Mouse (Mus musculus) stomach, postnatal 0 days (tissue): ENCODE results near the gene Armc10. TPM values are rescaled to one million over a fixed set of nuclear protein-coding genes. Genes with fewer than 3 reads are reported as not detected.
A peak's percentile ranks its signal among the peaks of the same experiment; 100 is the strongest.

Source experiments
- ATAC-seq: fragments of 200-750 bp; cut with Nextera tagmentation; 2 replicates; pipeline ENCODE4 v1.8.0; 2017; ENCODE audit not compliant: low FRiP score, low TSS enrichment
- DNase-seq: peaks from one replicate; pipeline ENCODE4 v3.0.0-alpha.2; 2016; ENCODE audit warnings: low spot score
- H3K27ac ChIP-seq: fragments of 300-500 bp; sonication (generic); replicated peaks from 2 replicates; pipeline ENCODE4 v1.5.1; 2014; ENCODE audit warnings: mild to moderate bottlenecking, control low read depth
- H3K27me3 ChIP-seq: fragments of 300-500 bp; sonication (generic); 2 replicates; pipeline ENCODE4 v1.6.1; 2014; ENCODE audit warnings: low read length; ENCODE audit not compliant: control insufficient read depth, insufficient read depth
- H3K36me3 ChIP-seq: fragments of 300-500 bp; sonication (generic); 2 replicates; pipeline ENCODE4 v1.6.1; 2014; ENCODE audit warnings: low read length, mixed read lengths; ENCODE audit not compliant: control insufficient read depth, insufficient read depth
- H3K4me1 ChIP-seq: fragments of 300-500 bp; sonication (generic); replicated peaks from 2 replicates; pipeline ENCODE4 v1.6.1; 2014; ENCODE audit warnings: antibody characterized with exemption; ENCODE audit not compliant: control insufficient read depth, insufficient read depth
- H3K4me2 ChIP-seq: fragments of 300-500 bp; sonication (generic); replicated peaks from 2 replicates; pipeline ENCODE4 v1.6.1; 2014; ENCODE audit warnings: low read depth, mild to moderate bottlenecking, control low read depth, moderate library complexity
- H3K4me3 ChIP-seq: fragments of 300-500 bp; sonication (generic); 2 replicates; pipeline ENCODE4 v1.5.1; 2014; ENCODE audit warnings: low read depth, low read length, control low read depth
- H3K9ac ChIP-seq: fragments of 300-500 bp; sonication (generic); 2 replicates; pipeline ENCODE4 v1.6.1; 2014; ENCODE audit warnings: mild to moderate bottlenecking, low read length, control low read depth, mixed read lengths
- H3K9me3 ChIP-seq: fragments of 300-500 bp; sonication (generic); 2 replicates; pipeline ENCODE4 v1.6.1; 2016; ENCODE audit warnings: low read length; ENCODE audit not compliant: control insufficient read depth
- CTCF ChIP-seq: IDR thresholded peaks from 2 replicates; pipeline ENCODE4 v1.5.1; 2016; ENCODE audit warnings: antibody characterized with exemption, low read depth, mild to moderate bottlenecking, moderate library complexity
- EP300 ChIP-seq: optimal IDR thresholded peaks from 2 replicates; pipeline ENCODE3; 2016; ENCODE audit warnings: antibody characterized with exemption
- WGBS: fragments of 180-500 bp; shearing (Covaris S2); extraction: QIAGEN DNeasy Blood & Tissue Kit; methylation state at CpG from one replicate; pipeline ENCODE4 v1.1.7; 2014; 5-methylcytosine and 5-hydroxymethylcytosine counted together
- polyA plus RNA-seq: library from polyadenylated mRNA; unstranded; fragments of >200 nt; fragmentation: Nextera tagmentation; extraction: Ambion mirVana; gene quantifications from 2 replicates; pipeline ENCODE4 v1.2.1, GENCODE M21; 2015

Gene Armc10
- polyA plus RNA-seq, 1 experiment from 2014 or later, result 20.5 TPM

DNA sequence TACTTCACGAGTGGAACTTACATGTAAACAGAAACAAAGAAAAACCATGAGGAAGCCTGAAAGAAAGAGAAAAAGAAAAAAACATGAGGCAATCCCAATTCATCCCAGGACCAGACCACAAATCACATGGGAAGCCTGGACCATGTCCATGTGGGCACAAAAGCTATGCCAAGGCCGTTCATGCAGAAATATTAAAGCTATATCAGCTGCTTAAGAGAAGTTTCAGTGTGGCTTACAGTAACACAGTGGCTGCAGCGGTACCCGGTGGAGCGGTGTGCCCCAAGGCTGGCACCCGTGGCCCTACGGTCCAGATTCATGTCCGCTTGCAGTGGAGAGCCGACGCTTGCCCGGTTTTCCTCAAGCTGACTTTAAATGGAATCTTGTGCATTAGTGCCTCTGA is 17.5 kb downstream of the Armc10 start:
- H3K4me1 ChIP-seq, result no peaks in the 10 kb centered on the region; the same call in 1 of the 2 replicates
- ATAC-seq (no peak), DNase-seq (no peak)
- no peaks in the 10 kb centered on the region for H3K36me3 ChIP-seq
- no peak overlapping the region for H3K27ac ChIP-seq
- H3K4me3 ChIP-seq, result no peak overlapping the region
- H3K9ac ChIP-seq, result no peak overlapping the region
- 92% methylated on average over 11 of the region's 11 CpGs for WGBS
- H3K27me3 ChIP-seq, result no peaks in the 10 kb centered on the region
- no peak overlapping the region for H3K4me2 ChIP-seq
- no peak for TF ChIP-seq CTCF
- no peak for TF ChIP-seq EP300
- no peaks in the 10 kb centered on the region for H3K9me3 ChIP-seq

DNA sequence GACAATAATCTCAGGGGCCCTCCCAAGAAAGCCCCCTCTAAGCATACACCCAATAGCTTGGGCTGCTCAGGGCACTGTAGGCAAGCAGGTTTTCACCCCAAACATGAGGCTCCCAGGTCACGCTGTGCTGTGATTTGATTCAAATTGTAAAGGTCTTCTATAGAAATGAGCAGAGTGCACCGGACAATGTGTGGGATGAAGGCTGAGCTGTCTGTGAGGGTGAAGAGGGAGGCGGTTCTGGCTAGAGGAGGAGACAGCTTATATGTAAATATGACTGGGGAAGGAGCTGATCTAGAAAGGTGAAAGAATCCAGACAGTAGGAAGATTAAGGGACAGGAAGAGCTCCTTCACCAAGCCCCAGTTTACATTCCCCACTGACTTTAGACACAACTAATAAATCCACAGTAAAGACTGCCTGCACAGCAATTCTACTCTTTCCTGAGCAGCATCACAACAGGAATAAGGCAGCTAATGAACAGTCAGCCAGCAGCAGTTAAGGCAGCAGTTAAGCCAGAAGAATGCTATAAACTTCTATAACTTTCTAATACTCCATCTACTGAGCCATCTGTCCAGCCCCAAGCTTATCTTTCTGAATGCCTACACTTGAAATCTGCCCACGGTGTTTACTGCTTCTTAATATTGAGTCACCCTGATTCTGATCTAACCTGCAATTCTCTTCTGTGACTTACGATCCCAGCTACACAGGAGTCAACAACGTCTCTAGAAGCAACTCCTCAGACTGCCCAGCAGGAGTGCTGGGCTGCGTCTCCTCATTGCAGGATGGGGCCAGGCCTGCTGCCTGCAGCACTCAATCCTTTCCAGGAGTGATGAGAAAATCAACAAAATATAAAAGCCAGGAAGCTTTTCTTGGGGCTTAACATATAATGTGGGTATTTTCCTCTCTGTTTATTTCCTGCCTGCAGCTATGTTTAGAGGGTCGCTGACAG is 21.9 kb downstream of the Armc10 start:
- WGBS, result 44% methylated on average over 8 of the region's 8 CpGs
- H3K4me3 ChIP-seq, result no peak overlapping the region
- H3K27ac ChIP-seq, result 0 out of 2 replicates have a peak overlapping the region, but pooled peaks have one; percentile 13
- H3K4me1 ChIP-seq, result no peaks in the 10 kb centered on the region
- no peaks in the 10 kb centered on the region for H3K36me3 ChIP-seq
- no peak overlapping the region for H3K4me2 ChIP-seq
- ATAC-seq (peak; percentile 75), DNase-seq (no peak)
- no peak overlapping the region for H3K9ac ChIP-seq
- H3K27me3 ChIP-seq, result no peaks in the 10 kb centered on the region
- H3K9me3 ChIP-seq, result no peaks in the 10 kb centered on the region
- TF ChIP-seq CTCF (peak; percentile 48), EP300 (no peak)

DNA sequence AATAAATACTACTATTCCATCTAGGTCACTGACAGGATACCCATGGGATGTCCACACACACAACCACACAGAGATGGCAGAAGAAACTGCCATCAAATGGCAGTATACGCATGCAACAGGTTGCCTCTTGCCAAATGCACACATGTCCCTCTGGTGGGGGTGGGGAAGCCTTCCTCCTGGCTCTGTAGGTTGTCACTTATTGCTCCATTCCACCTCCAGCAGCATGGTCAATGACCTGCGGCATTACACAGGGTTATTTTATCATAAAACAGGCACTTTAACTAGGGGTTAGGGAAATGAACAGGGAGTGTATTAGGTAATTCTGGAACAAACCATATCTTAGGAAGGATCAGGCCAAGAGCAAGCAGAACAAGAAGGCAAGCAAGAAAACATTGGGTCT is 23.7 kb downstream of the Armc10 start:
- Histone ChIP-seq H3K9ac (no peak overlapping the region), H3K36me3 (no peaks in the 10 kb centered on the region), H3K27me3 (no peaks in the 10 kb centered on the region), H3K9me3 (no peaks in the 10 kb centered on the region), H3K4me1 (no peaks in the 10 kb centered on the region), H3K27ac (no peak overlapping the region), H3K4me3 (no peak overlapping the region), H3K4me2 (no peak overlapping the region)
- no peak for TF ChIP-seq CTCF
- no peak for TF ChIP-seq EP300
- no peak for DNase-seq
- ATAC-seq, result no peak
- 91% methylated on average over 2 of the region's 2 CpGs for WGBS

DNA sequence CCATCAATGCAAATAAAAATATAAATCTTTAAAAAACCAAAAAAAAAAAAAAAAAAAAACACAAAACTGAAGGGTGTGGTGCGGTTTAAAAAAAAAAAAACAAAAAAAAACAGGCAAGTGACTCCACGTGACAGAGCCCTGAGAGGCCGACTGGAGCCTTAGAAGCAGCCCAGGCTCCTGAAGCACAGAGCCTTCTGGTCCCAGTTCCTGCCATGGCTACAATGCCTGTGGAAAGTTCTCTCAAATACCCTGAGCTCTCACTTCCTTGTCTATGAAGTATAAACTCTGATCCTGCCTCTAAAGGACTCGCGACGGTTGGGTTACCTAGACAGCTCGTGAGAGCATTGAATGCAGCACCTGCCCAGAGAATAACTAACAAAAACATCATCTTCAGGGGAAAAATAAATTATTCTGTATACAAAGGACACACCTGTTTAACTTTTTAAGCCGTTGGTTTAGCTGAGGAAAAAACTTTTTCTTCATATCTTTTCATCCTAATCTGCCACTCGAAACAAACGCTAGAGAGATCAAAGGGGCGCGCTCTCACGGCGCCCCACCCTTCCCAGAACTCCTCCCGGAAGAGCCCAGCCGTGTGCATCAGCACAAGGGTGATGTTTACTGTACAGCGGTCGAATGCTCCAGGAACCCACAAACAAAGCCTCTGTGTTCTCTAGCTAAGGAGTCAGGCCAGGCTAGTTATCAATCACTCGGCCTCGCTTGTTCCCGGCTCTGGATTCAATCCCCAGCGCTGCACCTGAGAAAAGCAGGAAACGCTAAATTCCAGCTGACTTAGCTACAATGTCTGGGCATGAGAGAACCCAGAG is 27.4 kb downstream of the Armc10 start:
- H3K4me1 ChIP-seq, result no peaks in the 10 kb centered on the region
- H3K4me2 ChIP-seq, result peak overlapping the region; percentile 12
- H3K27ac ChIP-seq, result peak overlapping the region; percentile 83
- no peaks in the 10 kb centered on the region for H3K36me3 ChIP-seq
- no peaks in the 10 kb centered on the region for H3K27me3 ChIP-seq
- DNase-seq (peak; percentile 81), ATAC-seq (peak; percentile 98)
- TF ChIP-seq EP300 (no peak), CTCF (no peak)
- 20% methylated on average over 23 of the region's 23 CpGs for WGBS
- 0 out of 2 replicates have a peak overlapping the region, but pooled peaks have one; percentile 27 for H3K9ac ChIP-seq
- peak overlapping the region; percentile 12 for H3K4me3 ChIP-seq
- H3K9me3 ChIP-seq, result no peaks in the 10 kb centered on the region

DNA sequence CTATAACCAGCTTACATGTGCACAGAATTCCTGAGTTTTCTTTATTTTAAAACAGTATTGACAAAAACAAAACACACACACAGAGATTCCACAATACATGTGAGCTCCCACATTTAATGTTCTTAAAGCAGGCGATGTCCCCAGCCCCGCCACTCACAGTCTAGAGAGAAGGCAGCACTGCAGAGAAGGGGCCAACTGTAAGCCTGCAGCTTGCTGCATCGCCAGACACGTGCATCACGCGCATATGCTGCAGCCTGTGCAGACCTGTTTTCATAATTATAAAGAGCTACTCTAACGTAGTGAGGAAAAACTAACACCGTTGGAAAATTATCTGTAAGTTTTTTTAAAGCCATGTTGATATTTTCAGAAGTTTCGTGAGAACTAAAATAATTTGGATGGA is 28.1 kb downstream of the Armc10 start:
- Histone ChIP-seq H3K9ac (no peak overlapping the region), H3K9me3 (no peaks in the 10 kb centered on the region), H3K4me3 (no peak overlapping the region; the same call in 1 of the 2 replicates), H3K4me2 (no peak overlapping the region), H3K27ac (0 out of 2 replicates have a peak overlapping the region, but pooled peaks have one; percentile 3), H3K4me1 (no peaks in the 10 kb centered on the region), H3K27me3 (no peaks in the 10 kb centered on the region), H3K36me3 (no peaks in the 10 kb centered on the region)
- no peak for TF ChIP-seq EP300
- TF ChIP-seq CTCF, result no peak
- DNase-seq (no peak), ATAC-seq (no peak)
- WGBS, result 67% methylated on average over 9 of the region's 9 CpGs
